Mouse (Mus musculus) olfactory bulb, adult 2 months (tissue): ENCODE data around the gene Eif3k. TPM values are rescaled to one million over a fixed set of nuclear protein-coding genes. Genes with fewer than 3 reads are reported as not detected.
A peak's percentile ranks its signal among the peaks of the same experiment; 100 is the strongest.

Experiments used
- H3K27ac ChIP-seq: fragments of 200-500 bp; 2 replicates; pipeline ENCODE4 v1.5.1; 2012; ENCODE audit warnings: low read depth, low read length; ENCODE audit not compliant: insufficient read depth
- H3K4me1 ChIP-seq: fragments of 200-500 bp; 2 replicates; pipeline ENCODE4 v1.6.1; 2012; ENCODE audit warnings: low read length; ENCODE audit not compliant: control insufficient read depth, insufficient read depth
- H3K4me3 ChIP-seq: fragments of 200-500 bp; 2 replicates; pipeline ENCODE4 v1.5.1; 2012; ENCODE audit warnings: mild to moderate bottlenecking, low read depth, low read length, moderate library complexity; ENCODE audit not compliant: insufficient read depth
- CTCF ChIP-seq: fragments of 200-500 bp; IDR thresholded peaks from 2 replicates; pipeline ENCODE4 v1.5.1; 2012; ENCODE audit warnings: low read depth, mild to moderate bottlenecking, low read length, moderate library complexity; ENCODE audit not compliant: insufficient read depth
- POLR2A ChIP-seq: fragments of 200-500 bp; IDR thresholded peaks from 2 replicates; pipeline ENCODE4 v1.6.1; 2012; ENCODE audit warnings: mild to moderate bottlenecking, low read depth, low read length, moderate library complexity; ENCODE audit not compliant: insufficient read depth
- WGBS: fragments of 180-500 bp; shearing (Covaris S2); methylation state at CpG from one replicate; pipeline ENCODE4 v1.1.7; 2018; 5-methylcytosine and 5-hydroxymethylcytosine counted together
- polyA plus RNA-seq: library from polyadenylated mRNA; stranded (reverse); fragments of >200 nt; gene quantifications from 2 replicates; pipeline ENCODE4 v1.2.4, GENCODE M21; 2012; ENCODE audit warnings: low replicate concordance; ENCODE audit not compliant: missing spikeins, insufficient read depth, insufficient read length

Eif3k gene
- polyA plus RNA-seq, 1 experiment: not detected

DNA sequence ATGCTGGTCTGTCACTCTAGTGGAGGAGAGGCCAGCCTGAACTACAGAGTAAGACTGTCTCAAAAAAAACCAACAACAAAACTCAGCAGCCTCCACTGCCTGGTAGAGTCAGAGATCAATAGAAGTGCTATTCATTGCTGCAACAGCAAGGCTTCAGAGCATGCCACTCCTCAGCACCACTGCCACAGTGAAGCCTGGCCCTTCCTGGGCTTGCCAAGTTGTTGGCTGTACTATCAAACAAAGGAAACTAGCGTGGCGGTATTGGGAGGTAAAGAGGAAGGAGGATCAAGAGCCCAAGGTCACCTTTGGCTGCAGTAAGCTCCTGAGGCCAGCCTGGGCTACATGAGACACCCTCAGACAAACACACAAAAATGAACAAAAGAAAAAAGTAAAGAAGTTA, 55.5 kb downstream of the Eif3k start:
- Histone ChIP-seq H3K27ac (no peak overlapping the region), H3K4me1 (peaks cover 58% of the 10 kb centered on the region), H3K4me3 (no peak overlapping the region)
- WGBS: 60% methylated on average over 2 of the region's 2 CpGs
- TF ChIP-seq POLR2A (no peak), CTCF (no peak)

DNA sequence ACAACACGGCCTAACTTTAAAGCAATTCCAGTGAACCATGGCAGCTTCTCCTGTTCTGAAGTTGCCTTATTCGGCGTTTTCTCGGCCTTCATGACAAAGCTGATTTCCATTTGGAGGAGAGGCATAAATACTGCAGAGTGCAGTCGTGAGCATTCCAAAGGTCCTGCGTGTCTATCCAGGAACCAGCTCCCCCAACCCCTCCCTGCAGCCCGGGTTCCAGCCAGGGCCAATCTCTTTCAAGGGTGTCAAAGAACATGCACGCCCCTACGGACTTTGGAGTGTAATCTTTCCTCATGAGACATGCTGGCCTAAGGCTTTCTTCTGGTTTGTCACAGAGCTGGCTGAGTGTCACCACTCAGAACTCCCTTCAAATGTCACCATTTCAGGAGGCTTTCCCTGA, 56.3 kb downstream of the Eif3k start:
- Histone ChIP-seq H3K27ac (no peak overlapping the region), H3K4me3 (no peak overlapping the region), H3K4me1 (peaks cover 56% of the 10 kb centered on the region)
- TF ChIP-seq POLR2A (no peak), CTCF (no peak)
- WGBS: 48% methylated on average over 9 of the region's 9 CpGs

DNA sequence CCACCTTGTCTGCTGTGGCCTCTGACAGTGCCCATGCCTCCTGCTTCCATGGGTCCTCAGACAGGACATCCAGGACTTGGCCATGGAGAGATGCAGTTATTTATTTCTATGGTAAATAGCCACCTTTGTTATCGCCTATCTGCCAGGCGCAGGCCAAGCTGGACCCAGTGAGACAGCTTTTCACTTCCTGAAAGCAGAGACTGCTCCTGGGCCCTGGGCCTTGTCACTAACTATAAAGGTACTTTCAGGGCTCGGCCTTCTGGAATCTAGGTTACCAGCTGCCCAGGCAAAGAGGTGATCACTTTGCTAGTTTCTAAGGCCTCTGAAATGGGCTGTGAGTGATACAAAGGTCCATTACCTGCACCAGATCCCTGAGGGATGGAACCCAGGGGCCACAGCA, 56.9 kb downstream of the Eif3k start:
- TF ChIP-seq CTCF (no peak), POLR2A (no peak)
- peaks cover 55% of the 10 kb centered on the region for H3K4me1 ChIP-seq
- no peak overlapping the region for H3K27ac ChIP-seq
- H3K4me3 ChIP-seq: no peak overlapping the region
- WGBS: 84% methylated on average over 3 of the region's 3 CpGs

DNA sequence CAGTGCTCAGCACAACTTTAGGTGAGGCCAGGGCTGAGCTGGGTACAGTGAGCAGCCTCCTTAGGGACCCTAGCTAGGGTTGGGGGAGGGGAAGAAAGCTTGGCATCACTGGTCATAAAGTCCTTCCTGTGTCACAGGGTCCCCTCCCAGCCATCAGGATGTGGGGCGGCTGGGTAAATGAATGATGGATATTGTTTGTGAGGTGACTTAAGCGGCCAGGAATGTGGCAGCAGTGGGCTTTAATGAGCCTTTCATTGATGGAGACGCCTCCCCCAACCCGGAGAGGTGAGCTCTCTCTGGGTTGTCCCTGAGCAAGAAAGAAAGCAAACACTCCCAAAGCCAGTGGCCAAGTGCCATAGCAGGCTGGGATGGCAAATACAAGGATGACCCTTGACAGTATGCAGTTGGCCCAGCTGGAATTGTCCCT, 57.8 kb downstream of the Eif3k start:
- peaks cover 53% of the 10 kb centered on the region for H3K4me1 ChIP-seq
- 44% methylated on average over 4 of the region's 4 CpGs for WGBS
- H3K4me3 ChIP-seq: no peak overlapping the region
- TF ChIP-seq POLR2A (no peak), CTCF (no peak)
- peak overlapping the region; percentile 52; the same call in 1 of the 2 replicates for H3K27ac ChIP-seq

DNA sequence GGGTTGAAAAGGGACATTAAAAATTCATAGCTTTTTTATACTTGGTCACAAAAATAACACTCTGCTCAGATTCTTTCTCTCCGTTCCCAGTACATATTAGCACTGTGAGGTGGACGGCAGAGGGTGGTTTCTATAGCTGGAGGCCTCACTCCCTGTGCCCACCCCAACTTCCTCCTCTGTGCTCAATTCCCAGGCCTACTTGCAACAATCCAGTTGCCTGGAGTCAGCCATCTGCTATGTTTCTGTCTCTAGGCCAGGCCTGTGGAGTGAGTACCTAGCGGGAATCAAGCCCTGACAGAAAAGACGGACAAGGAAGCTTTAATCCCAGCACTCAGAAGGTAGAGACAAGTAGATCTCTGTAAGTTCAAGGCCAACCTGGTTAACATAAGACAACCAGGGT, 59.1 kb downstream of the Eif3k start:
- WGBS: 67% methylated on average over 4 of the region's 4 CpGs
- H3K4me1 ChIP-seq: peaks cover 66% of the 10 kb centered on the region
- H3K4me3 ChIP-seq: no peak overlapping the region
- no peak for TF ChIP-seq CTCF
- no peak for TF ChIP-seq POLR2A
- peak overlapping the region; percentile 52; the same call in 1 of the 2 replicates for H3K27ac ChIP-seq

DNA sequence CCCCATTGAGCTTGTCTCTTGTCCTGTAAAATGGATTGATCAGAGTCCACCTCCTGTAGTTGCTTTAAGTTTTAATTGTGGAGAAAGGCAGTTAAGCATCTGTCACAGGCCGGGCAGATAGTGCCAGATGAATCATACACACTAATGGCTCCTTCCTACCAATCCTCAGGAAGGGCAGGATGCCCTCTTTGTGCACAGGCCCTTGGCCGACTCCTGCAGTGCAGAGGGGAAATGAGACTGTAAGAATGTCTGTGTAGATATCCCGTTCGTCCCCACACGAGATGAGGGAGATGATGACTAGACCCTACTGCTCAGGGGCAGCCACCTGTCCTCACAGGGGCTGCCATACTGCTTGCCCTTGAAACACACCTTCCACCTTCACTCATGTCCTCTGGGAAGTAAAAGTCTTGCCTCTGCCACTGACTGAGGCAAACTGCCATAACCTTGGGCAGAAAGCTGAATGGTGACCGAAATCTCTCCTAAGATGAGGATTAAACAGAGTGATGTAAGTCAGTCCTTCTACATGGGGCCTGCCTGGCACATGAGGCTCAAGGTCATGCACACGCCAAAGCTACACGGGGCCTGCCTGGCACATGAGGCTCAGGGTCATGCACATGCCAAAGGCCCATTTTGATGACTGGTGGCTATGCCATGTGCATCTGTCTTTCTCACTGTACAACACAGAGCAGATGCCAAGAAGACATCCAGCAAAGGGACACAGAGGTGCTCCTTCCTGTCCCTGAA, 59.8 kb downstream of the Eif3k start:
- peaks cover 73% of the 10 kb centered on the region for H3K4me1 ChIP-seq
- H3K4me3 ChIP-seq: no peak overlapping the region
- WGBS: 81% methylated on average over 8 of the region's 8 CpGs
- peak overlapping the region; percentile 66 for H3K27ac ChIP-seq
- TF ChIP-seq POLR2A (no peak), CTCF (no peak)

Other genes with a start within 250 kb of the Eif3k start
- gene Mrps12, start 240.0 kb downstream of the Eif3k start, polyA plus RNA-seq: not detected in 2 replicates
- not detected in 2 replicates for gene Sars2, start 239.9 kb downstream of the Eif3k start, polyA plus RNA-seq
- gene Ccer2, start 225.7 kb downstream of the Eif3k start, polyA plus RNA-seq: not detected in 2 replicates
- not detected in 2 replicates for gene Sirt2, start 215.1 kb downstream of the Eif3k start, polyA plus RNA-seq
- not detected in 2 replicates for gene Nfkbib, start 214.4 kb downstream of the Eif3k start, polyA plus RNA-seq
- gene Rinl, start 192.9 kb downstream of the Eif3k start, polyA plus RNA-seq: not detected in 2 replicates
- 179 and 465 TPM in 2 replicates for gene Hnrnpl, start 173.3 kb downstream of the Eif3k start, polyA plus RNA-seq
- gene Ech1, start 156.6 kb downstream of the Eif3k start, polyA plus RNA-seq: not detected in 2 replicates
- gene Lgals4, start 148.0 kb downstream of the Eif3k start, polyA plus RNA-seq: not detected in 2 replicates
- gene Lgals7, start 118.0 kb downstream of the Eif3k start, polyA plus RNA-seq: not detected in 2 replicates
- not detected in 2 replicates for gene Capn12, start 100.4 kb downstream of the Eif3k start, polyA plus RNA-seq
- 498 TPM in 1 of 2 replicates, not detected in the other for gene Actn4, start 19.5 kb downstream of the Eif3k start, polyA plus RNA-seq
- not detected in 2 replicates for gene Map4k1, start 186 bp upstream of the Eif3k start, polyA plus RNA-seq
- not detected in 2 replicates for gene Ryr1, start 143.3 kb upstream of the Eif3k start, polyA plus RNA-seq
- gene Rasgrp4, start 153.0 kb upstream of the Eif3k start, polyA plus RNA-seq: not detected in 2 replicates
- not detected in 2 replicates for gene Fam98c, start 174.4 kb upstream of the Eif3k start, polyA plus RNA-seq
- not detected in 2 replicates for gene Ggn, start 188.3 kb upstream of the Eif3k start, polyA plus RNA-seq
- gene Spred3, start 188.5 kb upstream of the Eif3k start, polyA plus RNA-seq: not detected in 2 replicates
- not detected in 2 replicates for gene Psmd8, start 198.8 kb upstream of the Eif3k start, polyA plus RNA-seq
- not detected in 2 replicates for gene Catsperg1, start 232.2 kb upstream of the Eif3k start, polyA plus RNA-seq